Mouse (Mus musculus) liver, adult 2 months (tissue): Measurements from ENCODE around the gene Fam76a. TPM values are rescaled to one million over a fixed set of nuclear protein-coding genes. Genes with fewer than 3 reads are reported as not detected.
A peak's percentile ranks its signal among the peaks of the same experiment; 100 is the strongest.
"Not testable (repeated sequence)": the region's sequence is repeated elsewhere in the genome, so short reads cannot be mapped to it uniquely, and the experiment has no call there.

Experiments used
- DNase-seq: peaks from one replicate; pipeline ENCODE4 v3.0.0-alpha.2; 2011; ENCODE audit warnings: low read depth, low spot score; ENCODE audit errors: extremely low read depth
- H3K27ac ChIP-seq: fragments of 200-500 bp; replicated peaks from 2 replicates; pipeline ENCODE4 v1.5.1; 2012; ENCODE audit warnings: low read depth, mild to moderate bottlenecking, control low read depth, inconsistent platforms, low read length; ENCODE audit not compliant: insufficient read depth
- H3K27me3 ChIP-seq: fragments of 200-500 bp; 2 replicates; pipeline ENCODE4 v1.6.1; 2012; ENCODE audit warnings: mild to moderate bottlenecking, moderate library complexity, low read length, inconsistent platforms; ENCODE audit not compliant: control insufficient read depth, insufficient read depth
- H3K36me3 ChIP-seq: fragments of 200-500 bp; 2 replicates; pipeline ENCODE4 v1.6.1; 2012; ENCODE audit warnings: low read length, inconsistent platforms; ENCODE audit not compliant: control insufficient read depth, insufficient read depth
- H3K4me1 ChIP-seq: fragments of 200-500 bp; 2 replicates; pipeline ENCODE4 v1.6.1; 2011; ENCODE audit warnings: low read length; ENCODE audit not compliant: control insufficient read depth, insufficient read depth
- H3K4me3 ChIP-seq: fragments of 200-500 bp; 2 replicates; pipeline ENCODE4 v1.5.1; 2011; ENCODE audit warnings: low read depth, mild to moderate bottlenecking, control low read depth, low read length, moderate library complexity; ENCODE audit not compliant: insufficient read depth
- H3K79me2 ChIP-seq: fragments of 200-500 bp; 2 replicates; pipeline ENCODE4 v1.6.1; 2012; ENCODE audit warnings: inconsistent platforms, mild to moderate bottlenecking, low read length, moderate library complexity; ENCODE audit not compliant: control insufficient read depth, insufficient read depth
- H3K9ac ChIP-seq: fragments of 200-500 bp; 2 replicates; pipeline ENCODE4 v1.6.1; 2012; ENCODE audit warnings: low read depth, mild to moderate bottlenecking, control low read depth, inconsistent platforms, low read length
- CTCF ChIP-seq: fragments of 200-500 bp; IDR thresholded peaks from 2 replicates; pipeline ENCODE4 v1.5.1; 2011; ENCODE audit warnings: low read depth, low read length, control low read depth
- POLR2A ChIP-seq: fragments of 200-500 bp; IDR thresholded peaks from 2 replicates; pipeline ENCODE4 v1.6.1; 2011; ENCODE audit warnings: low read length, control low read depth; ENCODE audit not compliant: insufficient read depth; ENCODE audit errors: extremely low read depth
- WGBS: fragments of 180-500 bp; shearing (Covaris S2); methylation state at CpG from one replicate; pipeline ENCODE4 v1.1.7; 2018; 5-methylcytosine and 5-hydroxymethylcytosine counted together
- polyA plus RNA-seq: library from polyadenylated mRNA; depleted of rRNA; stranded (reverse); fragments of >200 nt; gene quantifications from 2 replicates; pipeline ENCODE4 v1.2.3, GENCODE M21; 2012
- total RNA-seq: library from RNA; depleted of rRNA; stranded (reverse); fragments of >200 nt; gene quantifications from 2 replicates; pipeline ENCODE4 v1.2.3, GENCODE M21; 2014

Gene Fam76a
- total and polyA plus RNA-seq, 2 experiments: 5.8 to 11.3 TPM

GRCm38 (mm10) chr4:132930784-132931183 lies 8.4 kb upstream of the Fam76a start:
- TF ChIP-seq POLR2A (no peak), CTCF (peak; percentile 52)
- Histone ChIP-seq H3K9ac (no peak overlapping the region), H3K4me3 (no peak overlapping the region), H3K36me3 (no peaks in the 10 kb centered on the region), H3K79me2 (no peaks in the 10 kb centered on the region), H3K4me1 (no peaks in the 10 kb centered on the region; the same call in 1 of the 2 replicates), H3K27me3 (no peaks in the 10 kb centered on the region), H3K27ac (no peak overlapping the region)
- 13% methylated on average over 8 of the region's 8 CpGs for WGBS
- peak; percentile 43 for DNase-seq

- not testable (repeated sequence) for DNase-seq, H3K27me3 ChIP-seq, H3K4me1 ChIP-seq, H3K4me3 ChIP-seq, H3K9ac ChIP-seq, H3K79me2 ChIP-seq, H3K36me3 ChIP-seq, H3K27ac ChIP-seq
- WGBS: 61% methylated on average over 2 of the region's 2 CpGs
Measured at GRCm38 (mm10) chr4:132926520-132926919, 4.2 kb upstream of the Fam76a start.

GRCm38 (mm10) chr4:132922061-132922530 lies 262 bp downstream of the Fam76a start:
- peak overlapping the region; percentile 99 for H3K9ac ChIP-seq
- H3K27ac ChIP-seq: peak overlapping the region; percentile 93
- H3K4me3 ChIP-seq: peak overlapping the region; percentile 93
- WGBS: under 1% methylated on average over 48 of the region's 50 CpGs
- TF ChIP-seq CTCF (no peak), POLR2A (peak; percentile 76; the same call in 1 of the 2 replicates)
- H3K36me3 ChIP-seq: peaks cover 1% of the 10 kb centered on the region
- H3K27me3 ChIP-seq: no peaks in the 10 kb centered on the region
- DNase-seq: no peak
- H3K79me2 ChIP-seq: peaks cover 3% of the 10 kb centered on the region; the same call in 1 of the 2 replicates
- peaks cover 4% of the 10 kb centered on the region; the same call in 1 of the 2 replicates for H3K4me1 ChIP-seq

- peaks cover 5% of the 10 kb centered on the region for H3K36me3 ChIP-seq
- 37% methylated on average over 12 of the region's 12 CpGs for WGBS
- peaks cover 4% of the 10 kb centered on the region; the same call in 1 of the 2 replicates for H3K4me1 ChIP-seq
- H3K27ac ChIP-seq: no peak overlapping the region
- TF ChIP-seq POLR2A (no peak), CTCF (no peak)
- no peaks in the 10 kb centered on the region for H3K27me3 ChIP-seq
- H3K4me3 ChIP-seq: peak overlapping the region; percentile 93
- peak overlapping the region; percentile 99 for H3K9ac ChIP-seq
- H3K79me2 ChIP-seq: peaks cover 3% of the 10 kb centered on the region; the same call in 1 of the 2 replicates
- DNase-seq: no peak
Measured at GRCm38 (mm10) chr4:132921488-132921887, 870 bp downstream of the Fam76a start.

- Histone ChIP-seq H3K27me3 (no peaks in the 10 kb centered on the region), H3K27ac (no peak overlapping the region), H3K4me1 (peaks cover 4% of the 10 kb centered on the region; the same call in 1 of the 2 replicates), H3K79me2 (peaks cover 3% of the 10 kb centered on the region; the same call in 1 of the 2 replicates), H3K36me3 (peaks cover 14% of the 10 kb centered on the region), H3K4me3 (no peak overlapping the region), H3K9ac (no peak overlapping the region)
- DNase-seq: no peak
- TF ChIP-seq POLR2A: no peak
- no peak for TF ChIP-seq CTCF
- WGBS: 89% methylated on average over 4 of the region's 4 CpGs
Measured at GRCm38 (mm10) chr4:132920171-132920570, 2.2 kb downstream of the Fam76a start.

GRCm38 (mm10) chr4:132918493-132918892 lies 3.9 kb downstream of the Fam76a start:
- 90% methylated on average over 6 of the region's 6 CpGs for WGBS
- H3K9ac ChIP-seq, DNase-seq, H3K27ac ChIP-seq, H3K4me1 ChIP-seq, H3K4me3 ChIP-seq, H3K79me2 ChIP-seq, H3K27me3 ChIP-seq: not testable (repeated sequence)
- H3K36me3 ChIP-seq: peaks cover 23% of the 10 kb centered on the region
